Mouse (Mus musculus) cerebellum, adult 8-10 months (tissue): ENCODE measurements around the gene Fgf7.

Experiments used
- DNase-seq: peaks from one replicate; pipeline ENCODE4 v3.0.0; 2022

Fgf7 gene

DNA sequence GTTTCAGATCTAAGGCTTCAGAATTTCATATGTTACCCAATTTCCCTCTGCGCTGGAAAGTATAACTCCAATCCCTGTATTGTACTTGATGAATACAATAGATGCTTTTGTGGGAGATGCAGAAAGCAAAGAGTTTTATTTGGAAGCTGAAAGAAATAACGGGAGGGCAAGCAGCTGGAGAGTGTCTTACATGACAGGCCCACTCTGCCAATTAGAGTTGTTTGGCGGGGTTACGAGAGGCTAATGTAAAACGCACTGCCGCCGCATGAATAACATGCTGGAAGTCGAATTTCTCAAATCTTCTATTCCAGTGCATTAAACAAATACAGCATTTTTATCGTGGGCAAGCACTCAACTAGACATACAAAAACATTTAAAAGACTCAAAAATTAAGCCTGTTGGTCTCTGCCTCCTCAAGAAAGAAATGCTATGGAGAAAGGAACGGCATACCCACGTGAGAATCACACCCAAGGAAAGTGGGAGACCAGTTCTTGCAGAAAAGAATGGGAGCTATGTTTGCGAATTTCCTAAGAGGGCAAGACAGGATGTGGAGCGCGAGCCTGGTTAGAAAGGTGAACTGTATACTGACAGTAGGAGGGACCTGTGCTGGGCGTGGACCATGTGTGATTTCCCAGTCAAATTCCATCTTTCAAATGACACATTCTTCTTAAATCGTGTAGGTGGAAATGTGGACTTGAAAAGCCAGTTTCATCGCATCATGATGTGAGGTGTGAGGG, 26.7 kb downstream of the Fgf7 start:
- no peak for DNase-seq

- DNase-seq = no peak
Measured at GRCm38 (mm10) chr2:126062876-126063275, 28.4 kb downstream of the Fgf7 start.

DNA sequence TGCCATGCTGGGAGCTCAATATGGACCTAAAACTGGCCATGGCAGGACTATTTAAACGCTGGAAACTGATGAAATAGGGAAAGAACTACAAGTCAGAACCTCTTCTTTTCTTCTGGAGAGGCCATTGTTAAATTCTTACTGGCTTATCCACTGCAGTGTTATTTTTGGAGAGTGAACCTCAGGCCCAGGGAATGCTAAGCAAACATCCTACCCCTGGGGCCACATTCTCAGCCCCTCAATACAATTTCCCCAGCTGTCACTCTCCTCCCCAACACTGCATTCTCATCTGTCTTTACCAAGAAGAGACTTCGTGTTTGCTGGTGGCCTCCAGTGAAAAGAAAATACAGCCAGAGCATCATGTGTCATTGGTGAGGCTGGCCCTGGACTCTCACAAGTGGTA, 30.4 kb downstream of the Fgf7 start:
- DNase-seq = no peak

DNA sequence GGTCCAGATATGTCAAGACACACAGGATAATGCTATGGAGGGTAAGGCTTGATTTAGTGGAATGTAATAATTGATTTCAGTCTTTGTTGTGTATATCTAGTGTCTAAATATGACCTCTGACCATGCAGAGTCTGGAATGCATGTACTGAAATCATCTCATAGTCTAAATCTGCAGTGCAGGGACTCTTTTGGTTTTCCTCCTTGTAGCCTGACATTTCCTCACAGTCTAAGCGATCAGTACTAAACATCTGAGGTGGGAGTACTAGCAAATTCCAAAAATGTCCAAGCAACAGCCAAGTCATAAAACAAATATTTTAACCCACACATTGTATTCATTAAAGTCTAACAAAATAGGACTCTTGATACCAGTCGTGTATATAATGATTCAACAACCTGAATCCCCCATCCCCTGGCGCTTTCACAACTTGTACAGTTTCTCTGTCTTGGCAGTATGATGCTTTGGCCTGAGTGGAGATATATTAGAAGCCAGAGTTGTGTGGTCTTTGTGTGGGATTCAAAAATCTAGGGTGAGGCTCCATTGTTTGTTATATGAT, 30.9 kb downstream of the Fgf7 start:
- no peak for DNase-seq

- DNase-seq = no peak
Measured at GRCm38 (mm10) chr2:126069740-126070139, 35.3 kb downstream of the Fgf7 start.

DNA sequence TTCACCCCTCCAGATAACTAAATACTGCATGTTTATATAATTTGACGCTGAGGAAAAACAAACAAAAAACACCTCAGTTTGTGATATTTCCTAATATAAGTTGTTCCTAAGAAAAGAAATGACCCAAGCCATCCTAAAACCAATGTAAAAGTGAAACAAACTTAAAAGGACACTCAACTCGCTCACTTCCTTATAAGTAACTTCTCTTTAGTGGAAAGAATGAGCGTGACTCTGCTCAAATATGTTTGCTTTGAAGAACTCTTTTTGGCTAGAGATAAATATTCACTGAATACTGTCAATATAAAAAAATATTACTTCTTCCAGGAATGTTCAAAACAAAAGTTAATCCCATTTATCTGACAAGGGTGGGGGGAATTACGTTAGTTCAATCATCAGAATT, 39.3 kb downstream of the Fgf7 start:
- DNase-seq = no peak

DNA sequence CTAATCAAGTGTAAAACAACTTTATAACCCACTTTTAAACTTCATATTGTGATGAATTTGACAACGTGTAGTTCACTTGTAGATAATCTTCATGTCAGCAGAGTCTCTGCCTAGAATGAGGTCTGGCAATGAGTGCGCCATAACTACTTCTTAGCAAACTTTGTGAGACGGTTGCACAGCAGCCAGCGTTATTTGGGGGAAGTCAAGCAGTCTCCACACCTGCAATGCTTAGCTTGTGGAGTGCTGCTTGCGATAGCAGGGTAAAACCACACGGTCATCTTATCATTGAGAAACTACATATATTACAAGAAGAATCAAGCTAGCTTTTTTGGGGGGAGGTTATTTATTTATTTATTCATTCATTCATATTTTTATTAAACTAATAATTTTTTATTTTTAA, 42.0 kb downstream of the Fgf7 start:
- DNase-seq = no peak

DNA sequence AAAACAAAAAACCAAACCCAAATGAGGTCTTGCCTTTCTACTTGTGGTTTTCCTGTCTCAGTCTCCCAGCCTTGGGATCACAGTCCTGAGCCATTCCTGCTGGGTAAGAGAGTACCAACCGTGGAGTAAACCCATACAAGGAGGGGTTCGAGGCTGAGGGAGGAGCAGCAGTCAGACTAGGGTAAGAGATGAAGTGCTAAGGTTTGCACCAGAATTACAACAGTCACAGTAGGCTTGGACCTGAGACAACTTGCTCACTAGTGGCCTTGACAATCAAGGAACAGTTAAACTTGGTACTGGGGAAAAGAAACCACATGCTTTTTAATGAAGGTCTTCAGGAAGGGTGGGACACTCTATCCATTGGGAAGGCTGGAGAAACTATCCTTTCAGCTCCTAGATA, 44.6 kb downstream of the Fgf7 start:
- DNase-seq = no peak

GRCm38 (mm10) chr2:126084326-126084725, 49.9 kb downstream of the Fgf7 start:
- DNase-seq = no peak

GRCm38 (mm10) chr2:126086187-126086586, 51.7 kb downstream of the Fgf7 start:
- no peak for DNase-seq

GRCm38 (mm10) chr2:126090432-126090831, 56.0 kb downstream of the Fgf7 start:
- no peak for DNase-seq

GRCm38 (mm10) chr2:126094616-126095015, 60.2 kb downstream of the Fgf7 start:
- DNase-seq = no peak
